Mouse (Mus musculus): ENCODE data around the gene 6030445D17Rik. TPM values are rescaled to one million over a fixed set of nuclear protein-coding genes. Genes with fewer than 3 reads are reported as not detected.

Gene 6030445D17Rik
- polyA plus RNA-seq, 1 experiment from 2014 or later = 0.19 TPM

DNA sequence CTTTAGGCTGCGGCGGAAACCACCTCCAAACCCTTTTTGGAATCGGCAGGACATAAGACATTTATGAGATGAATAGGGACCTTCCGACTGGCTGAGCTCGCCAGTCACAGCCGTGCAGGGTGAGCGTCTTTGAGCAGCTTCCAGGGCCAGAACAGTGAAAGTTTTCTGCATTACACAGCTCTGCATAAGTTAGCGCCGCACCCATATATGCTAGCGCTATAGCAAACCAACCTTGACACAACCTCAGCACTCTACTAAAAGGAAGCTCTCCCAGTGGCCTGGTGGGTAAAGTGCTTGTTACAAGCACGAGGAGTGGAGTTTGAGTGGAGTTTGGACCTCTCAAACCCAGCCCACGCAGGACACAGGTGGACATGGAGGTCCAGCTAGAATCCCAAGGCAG is 2.8 kb upstream of the 6030445D17Rik start:
- ATAC-seq (ENCODE audit: insufficient number of reproducible peaks, insufficient read depth, low FRiP score, low TSS enrichment, low read depth) = no peak
- H3K9me3 ChIP-seq = no peaks in the 10 kb centered on the region
- no peaks in the 10 kb centered on the region for H3K36me3 ChIP-seq
- no peak overlapping the region for H3K9ac ChIP-seq (replicated peaks)
- no peak overlapping the region for H3K4me2 ChIP-seq
- H3K27me3 ChIP-seq = peaks cover 43% of the 10 kb centered on the region
- H3K4me3 ChIP-seq (replicated peaks) = no peak overlapping the region
- H3K4me1 ChIP-seq (replicated peaks) = peaks cover 25% of the 10 kb centered on the region
- 87% methylated on average over 12 of the region's 12 CpGs for WGBS
- H3K27ac ChIP-seq = no peak overlapping the region

- H3K9ac ChIP-seq (replicated peaks) = no peak overlapping the region
- H3K4me2 ChIP-seq = no peak overlapping the region
- H3K4me3 ChIP-seq (replicated peaks) = no peak overlapping the region
- H3K4me1 ChIP-seq (replicated peaks) = peaks cover 36% of the 10 kb centered on the region
- 33% methylated on average over 4 of the region's 4 CpGs for WGBS
- H3K9me3 ChIP-seq = no peaks in the 10 kb centered on the region
- peaks cover 56% of the 10 kb centered on the region for H3K27me3 ChIP-seq
- no peak overlapping the region for H3K27ac ChIP-seq
- no peaks in the 10 kb centered on the region for H3K36me3 ChIP-seq
- ATAC-seq (ENCODE audit: insufficient number of reproducible peaks, insufficient read depth, low FRiP score, low TSS enrichment, low read depth) = no peak
Observed at GRCm38 (mm10) chr4:136461206-136461605, 844 bp upstream of the 6030445D17Rik start.

GRCm38 (mm10) chr4:136461761-136462085 is 327 bp upstream of the 6030445D17Rik start:
- H3K4me1 ChIP-seq (replicated peaks) = peaks cover 39% of the 10 kb centered on the region
- ATAC-seq (ENCODE audit: insufficient number of reproducible peaks, insufficient read depth, low FRiP score, low TSS enrichment, low read depth) = no peak; the same call in 1 of the 2 replicates
- H3K36me3 ChIP-seq = no peaks in the 10 kb centered on the region
- no peak overlapping the region; the same call in 1 of the 2 replicates for H3K9ac ChIP-seq (replicated peaks)
- whole genome bisulfite sequencing = 18% methylated on average over 6 of the region's 6 CpGs
- H3K4me3 ChIP-seq (replicated peaks) = peak overlapping the region; percentile 69
- H3K27me3 ChIP-seq = peaks cover 56% of the 10 kb centered on the region
- no peaks in the 10 kb centered on the region for H3K9me3 ChIP-seq
- H3K4me2 ChIP-seq = peak overlapping the region; percentile 99
- H3K27ac ChIP-seq = no peak overlapping the region

- Histone ChIP-seq H3K27ac (no peak overlapping the region), H3K4me2 (peak overlapping the region; percentile 99), H3K27me3 (peaks cover 56% of the 10 kb centered on the region), H3K9me3 (no peaks in the 10 kb centered on the region), H3K4me3 (replicated peaks) (peak overlapping the region; percentile 69), H3K9ac (replicated peaks) (peak overlapping the region; percentile 73; the same call in 1 of the 2 replicates), H3K36me3 (no peaks in the 10 kb centered on the region), H3K4me1 (replicated peaks) (peaks cover 39% of the 10 kb centered on the region)
- WGBS = under 1% methylated on average over 8 of the region's 8 CpGs
- ATAC-seq (ENCODE audit: insufficient number of reproducible peaks, insufficient read depth, low FRiP score, low TSS enrichment, low read depth) = peak; percentile 69; the same call in 1 of the 2 replicates
Observed at GRCm38 (mm10) chr4:136462839-136463178, 759 bp downstream of the 6030445D17Rik start.

DNA sequence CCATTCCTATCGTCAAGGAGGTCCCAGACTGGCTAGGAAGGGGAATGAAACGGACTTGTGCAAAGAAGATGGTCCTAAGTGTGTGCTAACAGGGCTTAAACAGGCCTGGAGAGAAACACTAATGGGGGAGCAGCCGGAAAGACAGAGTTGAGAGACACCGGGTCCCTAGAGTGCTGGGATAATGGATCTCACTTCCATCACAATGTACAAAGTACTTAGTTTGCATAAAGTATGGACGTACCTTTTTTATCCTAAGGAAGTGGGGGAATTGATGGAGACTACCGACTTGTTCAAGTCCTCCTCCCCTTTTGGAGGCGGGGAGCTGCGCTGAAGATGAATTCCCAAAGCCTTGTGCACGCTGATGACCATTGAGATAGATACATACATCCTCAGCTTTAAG is 1.4 kb downstream of the 6030445D17Rik start:
- Histone ChIP-seq H3K27ac (no peak overlapping the region), H3K4me2 (peak overlapping the region; percentile 99), H3K36me3 (no peaks in the 10 kb centered on the region), H3K9me3 (no peaks in the 10 kb centered on the region), H3K4me3 (replicated peaks) (peak overlapping the region; percentile 69), H3K27me3 (peaks cover 56% of the 10 kb centered on the region), H3K4me1 (replicated peaks) (peaks cover 39% of the 10 kb centered on the region), H3K9ac (replicated peaks) (no peak overlapping the region)
- 15% methylated on average over 9 of the region's 9 CpGs for WGBS
- ATAC-seq (ENCODE audit: insufficient number of reproducible peaks, insufficient read depth, low FRiP score, low TSS enrichment, low read depth) = no peak

DNA sequence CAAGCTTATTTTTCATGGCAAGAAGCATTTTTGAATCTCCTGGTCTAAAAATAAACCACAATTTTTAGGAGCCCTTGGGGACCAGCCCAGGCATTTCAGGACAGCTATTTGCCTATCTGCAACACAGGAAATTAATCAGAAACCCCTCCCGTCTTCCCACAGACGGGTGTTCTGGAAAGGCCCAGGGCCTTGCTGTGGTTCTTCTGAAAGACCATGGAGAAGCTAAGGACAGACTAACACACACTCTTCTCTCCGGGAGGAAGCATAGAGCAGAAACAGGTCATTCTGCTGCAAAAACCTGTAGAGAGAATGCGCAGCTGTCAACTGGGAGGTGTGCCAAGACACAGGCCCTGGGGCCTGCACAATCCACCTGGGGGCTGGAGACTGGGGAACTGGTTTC is 4.2 kb downstream of the 6030445D17Rik start:
- ATAC-seq (ENCODE audit: insufficient number of reproducible peaks, insufficient read depth, low FRiP score, low TSS enrichment, low read depth) = no peak
- 0 out of 2 replicates have a peak overlapping the region, but pooled peaks have one; percentile 0 for H3K27ac ChIP-seq
- H3K4me2 ChIP-seq = no peak overlapping the region
- H3K4me3 ChIP-seq (replicated peaks) = no peak overlapping the region
- no peaks in the 10 kb centered on the region for H3K9me3 ChIP-seq
- H3K27me3 ChIP-seq = peaks cover 42% of the 10 kb centered on the region
- no peaks in the 10 kb centered on the region for H3K36me3 ChIP-seq
- no peak overlapping the region for H3K9ac ChIP-seq (replicated peaks)
- H3K4me1 ChIP-seq (replicated peaks) = peaks cover 49% of the 10 kb centered on the region
- WGBS = 42% methylated on average over 4 of the region's 4 CpGs

GRCm38 (mm10) chr4:136468553-136469327 is 6.7 kb downstream of the 6030445D17Rik start:
- Histone ChIP-seq H3K4me3 (replicated peaks) (peak overlapping the region; percentile 89; the same call in 1 of the 2 replicates), H3K27ac (no peak overlapping the region), H3K9ac (replicated peaks) (no peak overlapping the region), H3K36me3 (no peaks in the 10 kb centered on the region), H3K27me3 (peaks cover 17% of the 10 kb centered on the region), H3K4me1 (replicated peaks) (peaks cover 42% of the 10 kb centered on the region), H3K9me3 (no peaks in the 10 kb centered on the region), H3K4me2 (peak overlapping the region; percentile 71)
- 73% methylated on average over 14 of the region's 14 CpGs for WGBS
- no peak for ATAC-seq (ENCODE audit: insufficient number of reproducible peaks, insufficient read depth, low FRiP score, low TSS enrichment, low read depth)

- H3K27ac ChIP-seq = peak within 1 kb of the TSS; percentile 98
- H3K27me3 ChIP-seq = peaks cover 10% of the 10 kb centered on the region
- under 1% methylated on average over 36 of the region's 36 CpGs for WGBS
- H3K4me1 ChIP-seq (replicated peaks) = peaks cover 40% of the 10 kb centered on the region
- H3K9me3 ChIP-seq = no peaks in the 10 kb centered on the region
- peak; percentile 91 for ATAC-seq (ENCODE audit: insufficient number of reproducible peaks, insufficient read depth, low FRiP score, low TSS enrichment, low read depth)
- H3K4me2 ChIP-seq = peak within 1 kb of the TSS; percentile 71
- H3K9ac ChIP-seq (replicated peaks) = peak within 1 kb of the TSS; percentile 91
- peak within 1 kb of the TSS; percentile 89 for H3K4me3 ChIP-seq (replicated peaks)
- H3K36me3 ChIP-seq = no peaks in the 10 kb centered on the region
Observed at GRCm38 (mm10) chr4:136469371-136469903, 7.4 kb downstream of the 6030445D17Rik start, which contains the start of gene Luzp1. Gene Luzp1 (plus strand): TSS chr4:136469761.

- H3K4me3 ChIP-seq (replicated peaks) = peak overlapping the region; percentile 89
- H3K36me3 ChIP-seq = no peaks in the 10 kb centered on the region
- under 1% methylated on average over 34 of the region's 55 CpGs for WGBS
- H3K9me3 ChIP-seq = no peaks in the 10 kb centered on the region
- H3K9ac ChIP-seq (replicated peaks) = peak overlapping the region; percentile 91
- peak overlapping the region; percentile 98 for H3K27ac ChIP-seq
- peaks cover 5% of the 10 kb centered on the region for H3K27me3 ChIP-seq
- ATAC-seq (ENCODE audit: insufficient number of reproducible peaks, insufficient read depth, low FRiP score, low TSS enrichment, low read depth) = peak; percentile 82
- H3K4me1 ChIP-seq (replicated peaks) = peaks cover 38% of the 10 kb centered on the region
- H3K4me2 ChIP-seq = peak overlapping the region; percentile 71
Observed at GRCm38 (mm10) chr4:136469941-136470346, 7.9 kb downstream of the 6030445D17Rik start.

GRCm38 (mm10) chr4:136470347-136471071 is 8.5 kb downstream of the 6030445D17Rik start:
- Histone ChIP-seq H3K9me3 (no peaks in the 10 kb centered on the region), H3K4me2 (peak overlapping the region; percentile 71), H3K4me1 (replicated peaks) (peaks cover 34% of the 10 kb centered on the region), H3K4me3 (replicated peaks) (peak overlapping the region; percentile 89), H3K36me3 (peaks cover 3% of the 10 kb centered on the region; the same call in 1 of the 2 replicates), H3K27ac (peak overlapping the region; percentile 98), H3K9ac (replicated peaks) (peak overlapping the region; percentile 91), H3K27me3 (no peaks in the 10 kb centered on the region)
- WGBS = 0% methylated on average over 50 of the region's 58 CpGs
- ATAC-seq (ENCODE audit: insufficient number of reproducible peaks, insufficient read depth, low FRiP score, low TSS enrichment, low read depth) = no peak

GRCm38 (mm10) chr4:136476692-136477091 is 14.6 kb downstream of the 6030445D17Rik start:
- Histone ChIP-seq H3K4me2 (no peak overlapping the region), H3K9me3 (no peaks in the 10 kb centered on the region), H3K27me3 (no peaks in the 10 kb centered on the region), H3K36me3 (peaks cover 4% of the 10 kb centered on the region; the same call in 1 of the 2 replicates), H3K4me1 (replicated peaks) (peaks cover 8% of the 10 kb centered on the region), H3K27ac (no peak overlapping the region), H3K9ac (replicated peaks) (no peak overlapping the region), H3K4me3 (replicated peaks) (no peak overlapping the region)
- WGBS = 96% methylated on average over 1 of the region's 1 CpGs
- no peak for ATAC-seq (ENCODE audit: insufficient number of reproducible peaks, insufficient read depth, low FRiP score, low TSS enrichment, low read depth)
